25 mouse cellular contexts compared by ENCODE assay signal in genomic region chr4:106505453-106506058, GRCm38 (mm10). TPM values are rescaled to one million over a fixed set of nuclear protein-coding genes. Genes with fewer than 3 reads are reported as not detected.
DNase-seq lines count a peak whose midpoint lies in the region; ATAC-seq lines count a peak whose summit lies in the region.
"Had no signal": no experiment of that assay in that cellular context is flagged by ENCODE, and none has a peak within 500 bp of the region (broad histone marks: within the 10 kb centered on the region; RNA-seq: fewer than 3 reads in every experiment).

No protein-coding gene starts in this region.

- no peaks in the 10 kb centered on the region for H3K36me3 ChIP-seq in embryonic facial prominence, embryonic 15.5 days
- no peaks in the 10 kb centered on the region for H3K36me3 ChIP-seq in embryonic facial prominence, embryonic 10.5 days (replicated peaks)
- no peaks in the 10 kb centered on the region for H3K36me3 ChIP-seq in hindbrain, embryonic 13.5 days
- H3K36me3 ChIP-seq in midbrain, embryonic 15.5 days (replicated peaks) = no peaks in the 10 kb centered on the region
- H3K36me3 ChIP-seq: heart, embryonic 15.5 days; hindbrain, embryonic 15.5 days; midbrain, embryonic 13.5 days; neural tube, embryonic 12.5 days had no signal

- H3K4me3 ChIP-seq in embryonic facial prominence, embryonic 15.5 days (replicated peaks) = no peak overlapping the region
- H3K4me3 ChIP-seq in embryonic facial prominence, embryonic 10.5 days = no peak overlapping the region
- H3K4me3 ChIP-seq in hindbrain, embryonic 13.5 days = no peak overlapping the region
- H3K4me3 ChIP-seq in midbrain, embryonic 15.5 days = no peak overlapping the region
- H3K4me3 ChIP-seq: heart, embryonic 15.5 days; hindbrain, embryonic 15.5 days; midbrain, embryonic 13.5 days; neural tube, embryonic 12.5 days had no signal

- no peaks in the 10 kb centered on the region for H3K4me1 ChIP-seq in embryonic facial prominence, embryonic 15.5 days
- H3K4me1 ChIP-seq in embryonic facial prominence, embryonic 10.5 days = no peaks in the 10 kb centered on the region
- no peaks in the 10 kb centered on the region for H3K4me1 ChIP-seq in hindbrain, embryonic 13.5 days (replicated peaks)
- H3K4me1 ChIP-seq in midbrain, embryonic 15.5 days = no peaks in the 10 kb centered on the region
- H3K4me1 ChIP-seq: hindbrain, embryonic 15.5 days; midbrain, embryonic 13.5 days; neural tube, embryonic 12.5 days had no signal

- no peak overlapping the region for H3K9ac ChIP-seq in embryonic facial prominence, embryonic 15.5 days
- H3K9ac ChIP-seq in hindbrain, embryonic 13.5 days = no peak overlapping the region
- no peak overlapping the region for H3K9ac ChIP-seq in midbrain, embryonic 15.5 days
- H3K9ac ChIP-seq: forebrain, postnatal 0 days; heart, embryonic 15.5 days; hindbrain, embryonic 15.5 days; midbrain, embryonic 13.5 days; neural tube, embryonic 12.5 days had no signal

- no peaks in the 10 kb centered on the region; the same call in 1 of the 2 replicates for H3K9me3 ChIP-seq in embryonic facial prominence, embryonic 15.5 days (replicated peaks)
- H3K9me3 ChIP-seq in embryonic facial prominence, embryonic 10.5 days = no peaks in the 10 kb centered on the region
- H3K9me3 ChIP-seq in hindbrain, embryonic 13.5 days = no peaks in the 10 kb centered on the region
- no peaks in the 10 kb centered on the region for H3K9me3 ChIP-seq in midbrain, embryonic 15.5 days
- H3K9me3 ChIP-seq: heart, embryonic 15.5 days; hindbrain, embryonic 15.5 days; midbrain, embryonic 13.5 days; neural tube, embryonic 12.5 days had no signal

- no peak overlapping the region for H3K27ac ChIP-seq in embryonic facial prominence, embryonic 15.5 days (replicated peaks)
- no peak overlapping the region for H3K27ac ChIP-seq in embryonic facial prominence, embryonic 10.5 days (replicated peaks)
- no peak overlapping the region for H3K27ac ChIP-seq in hindbrain, embryonic 13.5 days
- no peak overlapping the region for H3K27ac ChIP-seq in midbrain, embryonic 15.5 days
- H3K27ac ChIP-seq: heart, embryonic 15.5 days; hindbrain, embryonic 15.5 days; macrophage; midbrain, embryonic 13.5 days; neural tube, embryonic 12.5 days had no signal

- no peak overlapping the region for H3K4me2 ChIP-seq in embryonic facial prominence, embryonic 15.5 days (replicated peaks)
- no peak overlapping the region for H3K4me2 ChIP-seq in hindbrain, embryonic 13.5 days
- H3K4me2 ChIP-seq in midbrain, embryonic 15.5 days = no peak overlapping the region
- H3K4me2 ChIP-seq: heart, embryonic 15.5 days; hindbrain, embryonic 15.5 days; midbrain, embryonic 13.5 days; neural tube, embryonic 12.5 days had no signal

- peak; percentile 22; the same call in 1 of the 2 replicates for ATAC-seq in embryonic facial prominence, embryonic 15.5 days (ENCODE audit: insufficient number of reproducible peaks, low FRiP score, low TSS enrichment, low read depth)
- no peak for ATAC-seq in hindbrain, embryonic 13.5 days (ENCODE audit: low FRiP score)
- no peak for ATAC-seq in midbrain, embryonic 15.5 days (replicated peaks)
- ATAC-seq: activated CD4-positive, CD25-positive, alpha-beta regulatory T cell, adult 4 months; forebrain, postnatal 0 days; intestine, postnatal 0 days; midbrain, embryonic 13.5 days had no signal

- WGBS in embryonic facial prominence, embryonic 15.5 days = 72% methylated on average over 14 of the region's 14 CpGs
- WGBS in embryonic facial prominence, embryonic 10.5 days = 77% methylated on average over 14 of the region's 14 CpGs
- WGBS in hindbrain, embryonic 13.5 days = 84% methylated on average over 14 of the region's 14 CpGs
- 79% methylated on average over 14 of the region's 14 CpGs for WGBS in midbrain, embryonic 15.5 days

- no peaks in the 10 kb centered on the region for H3K27me3 ChIP-seq in embryonic facial prominence, embryonic 15.5 days
- H3K27me3 ChIP-seq in embryonic facial prominence, embryonic 10.5 days (replicated peaks; ENCODE audit: low read depth, poor library complexity, severe bottlenecking) = no peaks in the 10 kb centered on the region
- no peaks in the 10 kb centered on the region for H3K27me3 ChIP-seq in hindbrain, embryonic 13.5 days
- no peaks in the 10 kb centered on the region for H3K27me3 ChIP-seq in midbrain, embryonic 15.5 days (replicated peaks)
- H3K27me3 ChIP-seq: hindbrain, embryonic 15.5 days; midbrain, embryonic 13.5 days; neural tube, embryonic 12.5 days had no signal

- DNase-seq in embryonic facial prominence, embryonic 10.5 days (ENCODE audit: low spot score) = no peak
- DNase-seq in kidney, postnatal 14 days = peak; percentile 56
- DNase-seq in kidney, adult 8-10 months = no peak
- DNase-seq in heart, postnatal 4 days = peak; percentile 21
- peak; percentile 13 for DNase-seq in lung, postnatal 25 days (ENCODE audit: low spot score)
- DNase-seq: cerebellum, postnatal 25 days; forebrain, postnatal 0 days; thymus, postnatal 14 days had no signal

RNA-seq across cellular contexts. Expression of gene Bsnd, which starts 13.5 kb away (rescaled TPM):
- polyA plus RNA-seq in embryonic facial prominence, embryonic 15.5 days (2015; fragmentation: Nextera tagmentation; extraction: Ambion mirVana) = 0.05 and 0.11 TPM in 2 replicates
- polyA plus RNA-seq in embryonic facial prominence, embryonic 10.5 days (2016; fragmentation: Nextera tagmentation; extraction: Ambion mirVana) = not detected in 2 replicates
- not detected for total RNA-seq in heart, postnatal 4 days (2021)
- polyA plus RNA-seq in hindbrain, embryonic 13.5 days (2015; fragmentation: Nextera tagmentation; extraction: Ambion mirVana) = not detected in 2 replicates
- not detected in 2 replicates for polyA plus RNA-seq in midbrain, embryonic 15.5 days (2015; fragmentation: Nextera tagmentation; extraction: Ambion mirVana)
- total RNA-seq: forebrain, postnatal 0 days; layer of hippocampus, postnatal 25 days; left cerebral cortex, postnatal 25 days; liver, adult 2 months had no signal
- polyA plus RNA-seq: activated CD4-positive, CD25-positive, alpha-beta regulatory T cell, adult 4 months; embryonic facial prominence, embryonic 11.5 days; forebrain, postnatal 0 days; heart, embryonic 15.5 days; intestine, postnatal 0 days; liver, adult 2 months; macrophage; midbrain, embryonic 13.5 days; neural tube, embryonic 12.5 days; small intestine, adult 2 months; stomach, embryonic 14.5 days had no signal

RNA-seq across cellular contexts. Expression of gene Pcsk9, which starts 41.4 kb away (rescaled TPM):
- polyA plus RNA-seq in embryonic facial prominence, embryonic 15.5 days (2015; fragmentation: Nextera tagmentation; extraction: Ambion mirVana) = 4.7 and 5.9 TPM in 2 replicates
- 1.6 and 3.3 TPM in 2 replicates for polyA plus RNA-seq in embryonic facial prominence, embryonic 10.5 days (2016; fragmentation: Nextera tagmentation; extraction: Ambion mirVana)
- total RNA-seq in heart, postnatal 4 days (2021) = not detected
- 1.3 and 1.6 TPM in 2 replicates for polyA plus RNA-seq in hindbrain, embryonic 13.5 days (2015; fragmentation: Nextera tagmentation; extraction: Ambion mirVana)
- 2.4 and 3.6 TPM in 2 replicates for polyA plus RNA-seq in midbrain, embryonic 15.5 days (2015; fragmentation: Nextera tagmentation; extraction: Ambion mirVana)
- total RNA-seq: gastrocnemius, adult 8-10 months had no signal
- polyA plus RNA-seq: activated CD4-positive, CD25-positive, alpha-beta regulatory T cell, adult 4 months; macrophage had no signal

RNA-seq across cellular contexts. Expression of gene Dhcr24, which starts 55.3 kb away (rescaled TPM):
- polyA plus RNA-seq in embryonic facial prominence, embryonic 15.5 days (2015; fragmentation: Nextera tagmentation; extraction: Ambion mirVana) = 4.5 and 5.7 TPM in 2 replicates
- 10.2 TPM in 2 replicates for polyA plus RNA-seq in embryonic facial prominence, embryonic 10.5 days (2016; fragmentation: Nextera tagmentation; extraction: Ambion mirVana)
- 10 to 100 TPM; 31.9 to 34.3 TPM for total RNA-seq in heart, postnatal 4 days (2021)
- polyA plus RNA-seq in hindbrain, embryonic 13.5 days (2015; fragmentation: Nextera tagmentation; extraction: Ambion mirVana) = 6.3 and 6.5 TPM in 2 replicates
- 6.0 and 6.2 TPM in 2 replicates for polyA plus RNA-seq in midbrain, embryonic 15.5 days (2015; fragmentation: Nextera tagmentation; extraction: Ambion mirVana)

Comparison
In these comparisons a context has a peak if more than half of its experiments do, and no peak if none do; other contexts are left out.
1. DNase-seq: peak in kidney, postnatal 14 days (single experiment), heart, postnatal 4 days (single experiment) and lung, postnatal 25 days (single experiment); none in embryonic facial prominence, embryonic 10.5 days (single experiment) and kidney, adult 8-10 months (0 of 2).